Mouse (Mus musculus) NIH3T3 (cell line): Measurements from ENCODE around the gene Zc3h7a.
"Not testable (repeated sequence)": the region's sequence is repeated elsewhere in the genome, so short reads cannot be mapped to it uniquely, and the experiment has no call there.

Source experiments
- DNase-seq: peaks from one replicate; pipeline ENCODE4 v3.0.0-alpha.2; 2012; ENCODE audit warnings: low read depth

Gene Zc3h7a

DNA sequence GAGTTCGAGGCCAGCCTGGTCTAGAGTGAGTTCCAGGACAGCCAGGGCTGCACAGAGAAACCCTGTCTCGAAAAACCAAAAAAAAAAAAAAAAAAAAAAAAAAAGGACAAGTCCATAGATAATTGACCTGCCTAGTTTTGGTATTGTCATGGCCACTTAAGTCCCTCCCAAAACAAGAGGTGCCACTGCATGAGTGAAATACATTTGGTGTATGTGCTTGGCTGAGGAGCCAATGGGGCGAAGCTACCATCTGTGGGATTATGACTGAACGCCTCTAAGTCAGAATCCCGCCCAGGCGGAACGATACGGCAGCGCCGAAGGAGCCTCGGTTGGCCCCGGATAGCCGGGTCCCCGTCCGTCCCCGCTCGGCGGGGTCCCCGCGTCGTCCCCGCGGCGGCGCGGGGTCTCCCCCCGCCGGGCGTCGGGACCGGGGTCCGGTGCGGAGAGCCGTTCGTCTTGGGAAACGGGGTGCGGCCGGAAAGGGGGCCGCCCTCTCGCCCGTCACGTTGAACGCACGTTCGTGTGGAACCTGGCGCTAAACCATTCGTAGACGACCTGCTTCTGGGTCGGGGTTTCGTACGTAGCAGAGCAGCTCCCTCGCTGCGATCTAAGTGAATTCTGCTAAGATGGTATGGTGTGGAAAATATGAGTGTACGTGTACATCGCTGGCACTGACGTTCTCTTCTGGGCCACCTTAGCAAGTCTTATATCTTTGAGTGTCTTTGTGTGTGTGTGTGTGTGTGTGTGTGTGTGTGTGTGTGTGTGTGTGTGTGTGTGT, 32.3 kb downstream of the Zc3h7a start:
- DNase-seq = not testable (repeated sequence)

DNA sequence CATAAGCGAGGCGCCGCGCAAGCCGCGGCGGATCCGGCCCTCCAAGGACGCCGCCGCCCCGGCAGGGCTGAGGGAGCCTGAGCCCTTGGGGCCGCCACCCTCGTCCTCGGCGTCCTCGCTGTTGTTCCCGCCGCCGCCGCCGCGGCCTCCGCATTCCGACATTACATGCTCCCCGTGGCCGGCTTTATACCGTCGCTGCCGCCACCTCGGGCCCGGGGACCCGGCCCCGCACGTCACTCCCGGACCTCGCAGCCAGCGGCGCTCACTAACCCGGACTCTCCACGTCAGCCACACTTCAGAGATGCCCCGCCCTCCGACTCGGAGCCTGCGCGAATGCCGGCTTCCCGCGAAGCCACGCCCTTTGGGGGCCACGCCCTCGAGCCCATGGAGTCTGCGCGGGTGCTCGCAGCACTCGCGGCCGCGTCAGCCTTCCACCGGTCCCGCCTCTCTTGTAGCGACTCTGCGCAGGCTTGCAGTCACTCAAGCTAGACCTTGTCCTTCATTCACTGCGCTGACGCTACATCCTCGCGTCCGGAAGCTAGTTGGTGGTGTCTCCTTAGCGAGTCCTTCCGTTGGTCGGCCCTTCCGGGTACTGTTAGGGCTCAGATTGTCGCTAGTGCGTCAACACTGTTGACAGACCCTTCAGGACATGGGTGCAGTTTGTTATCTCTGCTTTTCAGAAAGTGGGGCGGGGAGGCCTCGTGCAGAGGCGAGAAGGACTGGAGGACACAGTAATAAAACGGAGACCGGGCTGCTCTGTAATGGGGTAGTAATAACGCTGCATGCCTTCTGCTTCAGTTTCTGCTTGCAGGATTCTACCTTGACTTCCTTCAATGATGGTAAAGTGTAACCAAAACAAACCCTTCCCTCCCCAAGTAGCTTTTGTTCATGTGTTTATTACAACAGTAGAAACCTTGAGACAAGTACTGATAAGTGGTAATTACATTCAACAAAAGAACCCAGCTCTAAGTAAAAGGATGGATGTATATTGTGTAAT, 41.5 kb downstream of the Zc3h7a start, which contains the start of gene Txndc11:
Txndc11 (minus strand) TSS at position 303 of the 997 bp plus-strand sequence.
- peak; percentile 99 for DNase-seq

DNA sequence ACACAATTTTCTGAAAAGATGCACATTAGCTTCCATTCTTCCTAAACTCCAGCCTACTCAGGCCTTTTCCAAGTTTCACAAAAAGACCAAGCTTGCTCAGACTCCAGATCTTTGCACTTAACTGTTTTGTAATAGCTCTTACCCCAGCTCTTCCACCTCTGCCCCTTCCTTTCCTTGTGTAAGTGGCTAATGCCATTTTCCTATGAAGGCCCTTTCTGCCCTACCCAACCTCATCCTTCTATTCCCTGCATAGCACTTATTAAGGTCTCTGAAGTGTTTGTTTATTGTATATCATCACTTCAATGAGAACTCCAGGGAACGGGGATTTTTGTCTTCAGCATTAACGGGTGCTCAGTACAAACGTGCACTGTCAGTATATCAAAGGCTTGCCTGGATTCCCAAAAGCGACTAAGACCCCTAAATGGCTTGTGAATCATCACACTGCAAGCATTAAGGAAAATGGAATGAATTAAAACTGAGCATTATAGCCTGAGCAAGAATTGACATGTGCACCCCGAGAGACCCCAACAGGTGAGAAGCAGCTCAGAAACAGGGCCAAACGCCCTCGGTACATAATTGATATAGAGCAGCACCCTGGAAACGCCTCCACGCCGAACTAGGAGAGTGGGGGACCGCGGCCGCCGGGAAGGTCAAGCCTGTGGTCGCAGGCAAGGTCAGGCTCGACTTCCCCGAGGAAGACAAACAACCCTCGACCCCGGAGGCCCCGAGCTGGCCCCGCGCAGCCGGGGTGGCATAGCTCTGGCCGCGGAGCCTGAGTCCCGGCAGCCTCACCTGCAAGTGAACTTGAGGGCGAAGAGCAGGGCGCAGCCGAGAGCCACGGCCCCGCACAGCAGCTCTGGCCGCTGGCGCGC, 42.5 kb downstream of the Zc3h7a start:
- peak; percentile 32 for DNase-seq

DNA sequence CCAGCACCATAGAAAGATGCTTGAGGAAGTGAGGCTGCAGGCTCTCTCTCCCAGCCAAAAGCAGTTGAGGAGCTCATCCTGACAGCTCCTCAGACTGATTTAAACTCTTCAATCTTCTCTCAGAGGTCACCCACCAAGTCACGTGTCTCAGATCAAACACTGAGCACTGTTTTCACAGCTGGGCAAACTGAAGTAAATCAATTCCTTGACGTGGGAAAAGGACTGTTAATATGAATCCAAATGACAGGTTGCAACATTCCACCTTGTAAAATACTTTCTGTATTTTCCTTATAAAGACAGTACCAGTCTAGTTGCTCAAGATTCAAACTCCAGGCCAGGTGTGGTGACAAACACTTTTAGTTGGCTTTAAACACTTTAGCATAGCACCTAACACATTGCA, 43.4 kb downstream of the Zc3h7a start:
- peak; percentile 25 for DNase-seq

DNA sequence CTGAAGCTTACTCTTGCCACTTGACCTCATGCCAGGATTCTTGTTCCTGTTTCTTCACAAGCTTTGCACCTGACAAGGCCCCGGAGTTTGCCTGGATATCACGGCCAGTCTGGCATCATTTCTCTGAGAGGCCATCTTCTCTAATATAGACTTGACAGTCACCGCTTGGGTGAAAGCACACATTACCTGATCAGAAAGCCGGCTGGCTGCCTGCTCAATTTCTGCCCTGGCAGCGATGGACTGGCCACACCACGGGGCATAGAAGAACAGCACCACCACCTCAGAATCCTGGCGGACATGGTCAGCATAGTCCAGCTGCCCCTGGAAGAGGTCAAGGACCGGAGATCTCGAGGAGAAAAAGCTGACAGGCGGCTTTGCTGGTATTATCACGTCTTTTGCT, 47.9 kb downstream of the Zc3h7a start:
- DNase-seq = no peak

DNA sequence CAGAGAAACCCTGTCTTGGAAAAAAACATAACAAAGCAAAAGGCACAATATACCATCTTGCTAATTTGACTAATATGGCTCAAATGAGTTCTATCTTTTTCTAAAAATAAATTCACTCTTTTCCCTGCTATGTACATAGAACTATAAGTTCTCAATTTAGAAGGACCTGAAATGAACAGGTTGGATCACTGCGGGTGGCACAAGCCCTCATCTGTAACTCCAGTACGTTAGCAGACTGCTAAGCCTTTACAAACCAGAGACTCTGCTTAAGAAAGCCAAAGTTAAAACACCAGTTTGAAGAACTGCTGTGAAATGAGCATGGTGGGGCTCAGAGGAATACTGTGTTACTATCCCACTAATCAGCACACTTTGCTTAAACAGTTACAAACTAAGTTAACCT, 50.8 kb downstream of the Zc3h7a start:
- no peak for DNase-seq

DNA sequence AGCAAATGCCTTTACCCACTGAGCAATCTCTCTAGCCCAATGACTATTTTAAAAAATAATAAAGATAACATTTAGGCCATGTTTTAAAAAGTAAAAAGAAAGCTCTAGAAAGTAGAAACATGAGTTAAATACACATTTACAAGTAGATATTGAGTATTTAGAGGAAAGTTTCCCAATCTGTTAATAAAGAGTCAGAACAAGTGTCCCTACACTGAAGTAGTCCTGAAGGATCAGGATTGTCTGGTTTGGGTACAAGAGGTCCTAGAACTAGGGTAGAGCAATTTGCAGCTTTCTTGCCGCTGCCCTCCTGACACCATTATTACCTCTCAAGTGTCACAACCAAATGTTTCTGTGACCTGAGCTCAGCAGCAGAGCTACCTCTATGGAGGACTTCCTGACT, 52.1 kb downstream of the Zc3h7a start:
- no peak for DNase-seq

DNA sequence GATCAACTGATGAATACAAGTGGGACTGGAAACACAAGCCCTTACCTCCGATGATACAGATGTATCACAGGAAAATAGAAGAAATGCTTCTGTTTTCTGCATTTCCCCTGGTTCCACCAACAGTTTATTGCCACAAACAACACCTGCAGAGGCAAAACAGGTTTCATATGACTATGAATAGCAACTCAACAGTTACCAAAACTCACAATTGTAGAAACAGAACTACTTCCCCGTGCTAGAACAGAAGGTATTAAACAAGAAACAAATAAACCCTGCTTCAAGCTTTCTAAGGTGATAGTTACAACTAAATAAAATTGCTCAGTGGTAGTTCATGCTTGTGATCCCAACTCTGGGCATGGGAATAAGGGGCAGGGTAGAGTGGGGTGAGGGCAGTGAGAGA, 53.6 kb downstream of the Zc3h7a start:
- no peak for DNase-seq

DNA sequence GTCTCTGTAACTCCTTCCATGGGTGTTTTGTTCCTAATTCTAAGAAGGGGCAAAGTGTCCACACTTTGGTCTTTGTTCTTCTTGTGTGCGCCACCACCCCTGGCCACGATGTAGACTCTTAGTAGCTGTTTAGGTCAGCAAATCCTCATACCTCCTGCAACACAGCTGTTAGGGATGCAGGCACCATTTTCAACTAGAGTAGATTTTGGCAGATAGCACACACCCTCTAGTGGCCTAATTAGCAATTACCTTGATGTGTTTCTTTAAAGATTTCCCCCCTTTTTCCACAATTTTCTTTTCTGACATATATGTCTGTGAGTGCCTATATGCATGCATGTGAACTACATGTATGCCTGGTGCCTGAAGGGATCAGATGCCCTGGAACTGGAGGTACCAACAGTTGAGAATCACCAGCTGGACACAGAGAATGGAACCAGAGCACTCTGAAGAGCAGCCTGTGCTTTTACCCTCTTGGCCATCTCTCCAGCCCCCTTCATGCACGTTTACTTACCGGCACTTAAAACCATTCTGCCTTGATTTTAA, 66.9 kb downstream of the Zc3h7a start:
- DNase-seq = peak; percentile 57

DNA sequence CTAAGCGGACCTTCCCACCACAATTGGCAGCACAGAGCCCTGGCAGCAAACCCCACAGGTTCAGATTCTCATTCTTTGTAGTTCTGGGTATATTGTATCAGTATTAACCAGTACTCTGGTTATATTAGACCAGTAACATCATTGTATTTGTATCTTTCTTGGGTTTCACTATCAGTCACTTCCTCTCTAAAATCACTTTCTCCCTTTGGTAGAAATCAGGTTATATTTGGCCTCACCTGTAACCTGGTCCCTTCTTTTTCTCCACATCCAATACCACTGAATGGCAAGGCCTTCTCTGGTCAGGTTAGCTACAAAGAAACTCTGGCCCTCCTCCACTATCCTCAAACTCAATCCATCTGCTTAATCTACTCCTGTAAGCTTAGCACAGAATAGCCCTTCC, 71.3 kb downstream of the Zc3h7a start:
- DNase-seq = no peak

DNA sequence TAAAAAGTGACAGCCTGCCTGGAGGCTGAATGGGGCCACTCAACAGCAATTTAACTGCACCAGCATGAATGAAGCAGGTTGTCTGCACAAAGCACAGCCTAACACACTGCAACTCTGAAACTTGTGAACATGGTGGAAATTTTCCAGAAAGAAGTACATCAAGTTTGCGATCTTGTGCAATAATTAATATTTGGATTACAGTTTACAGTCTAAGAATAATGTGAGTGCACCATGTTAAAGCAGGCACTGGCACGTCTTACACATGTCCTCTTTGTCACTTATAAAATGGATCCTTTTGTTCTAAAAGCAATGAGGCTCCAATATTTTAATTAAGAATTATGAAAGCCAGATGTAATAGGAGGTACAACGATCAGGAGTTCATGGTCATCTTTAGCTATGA, 78.9 kb downstream of the Zc3h7a start:
- DNase-seq = no peak

DNA sequence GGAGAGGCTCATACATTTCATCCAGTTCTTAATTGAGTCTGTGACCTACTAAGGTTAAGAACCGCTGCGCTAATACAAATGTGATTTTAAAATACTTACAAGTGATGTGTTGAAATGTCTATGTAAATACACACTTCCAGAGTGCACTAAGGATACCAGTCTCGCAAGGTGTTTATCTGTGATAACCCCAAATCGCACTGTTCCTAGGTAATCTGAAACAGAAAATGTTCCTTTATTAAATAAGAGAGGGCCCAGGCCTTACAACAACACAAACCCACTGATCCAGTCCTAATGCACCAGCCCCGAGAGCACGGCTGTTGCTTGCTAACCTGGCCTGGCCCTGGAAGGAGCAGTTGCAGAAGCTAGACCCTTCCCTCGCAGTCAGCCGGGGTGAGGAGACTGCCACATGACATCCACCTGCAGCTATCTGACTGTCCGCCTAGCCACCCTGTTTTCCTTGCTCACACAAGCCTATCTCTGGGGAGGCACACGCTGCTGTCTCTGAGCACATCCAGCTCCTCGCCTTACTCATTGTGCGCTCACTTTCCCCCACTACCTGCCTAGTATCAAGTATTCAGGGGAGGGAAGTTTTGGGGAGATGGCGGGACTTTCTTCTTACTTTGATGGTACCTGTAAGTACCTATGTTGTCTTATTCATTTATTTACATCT, 82.3 kb downstream of the Zc3h7a start:
- no peak for DNase-seq

DNA sequence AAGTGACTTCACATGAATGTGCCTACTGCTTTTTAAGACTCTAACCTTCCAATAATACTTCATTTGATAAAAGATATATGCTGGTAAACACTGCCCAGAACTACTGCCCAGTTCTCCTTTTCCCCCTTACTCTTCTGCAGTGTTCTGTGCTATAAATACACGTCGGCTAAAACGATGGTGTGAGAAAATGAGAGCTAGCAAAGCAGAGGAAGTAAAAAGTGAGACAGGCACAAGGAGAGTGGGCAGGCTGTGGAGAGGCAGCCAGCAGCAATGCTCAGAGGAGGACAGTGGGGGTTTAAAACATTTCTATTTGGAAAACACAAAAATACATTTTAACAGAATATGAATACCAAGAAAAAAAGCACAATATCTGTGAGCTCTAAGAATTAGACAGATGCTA, 83.7 kb downstream of the Zc3h7a start:
- DNase-seq = no peak

DNA sequence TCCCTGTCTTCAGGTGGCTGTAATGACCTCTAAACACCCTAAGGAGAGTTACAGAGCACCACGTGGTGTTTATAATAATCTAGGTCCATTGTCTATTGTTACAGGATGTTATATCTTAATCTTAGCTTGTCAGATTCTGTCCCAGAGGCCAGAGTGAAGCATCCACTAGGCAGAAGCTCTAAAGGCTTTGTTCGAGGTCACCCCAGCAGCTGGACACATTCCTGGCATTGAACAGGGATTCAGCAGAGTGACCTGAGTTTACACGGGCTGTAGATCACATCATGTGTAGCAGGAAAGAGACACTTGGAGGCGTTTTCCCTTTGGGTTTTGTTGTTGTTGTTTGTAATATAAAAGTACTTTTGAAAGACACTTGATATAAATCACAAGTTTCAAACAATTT, 84.1 kb downstream of the Zc3h7a start:
- DNase-seq = no peak

DNA sequence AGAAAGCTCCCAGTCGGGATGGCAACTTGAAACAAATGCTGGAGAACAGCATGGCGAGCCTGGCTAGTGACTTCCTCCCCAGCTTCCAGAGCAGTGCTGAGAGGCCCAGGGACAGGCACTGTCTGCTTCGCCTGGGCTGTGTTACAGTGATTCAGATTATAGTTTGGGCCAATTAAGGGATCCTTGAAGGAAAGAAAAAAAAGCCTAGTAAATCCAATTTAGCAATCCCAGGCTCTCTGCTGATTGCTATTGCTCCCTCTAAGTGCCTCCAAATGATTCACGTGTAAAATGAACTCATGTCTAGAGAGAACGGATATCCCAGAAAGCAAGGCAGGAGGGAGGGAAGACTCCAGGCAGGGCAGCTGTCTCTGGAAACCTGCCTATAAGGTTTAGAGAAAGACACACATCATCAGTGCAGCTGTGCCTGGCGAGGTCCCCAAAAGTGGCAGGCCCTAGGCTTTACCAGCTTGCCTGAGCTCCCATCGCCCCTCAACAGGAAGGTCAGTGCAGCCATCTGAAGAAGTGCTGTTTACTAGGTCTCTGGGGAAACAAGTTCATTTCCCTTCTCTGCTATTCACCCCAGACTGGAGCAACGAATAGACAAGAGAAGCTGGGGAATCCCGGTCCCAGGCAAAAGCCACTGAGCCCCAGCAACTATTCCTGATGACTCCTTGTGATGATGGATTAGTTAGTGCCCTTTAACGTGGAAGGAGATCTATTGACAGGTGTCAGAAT, 85.2 kb downstream of the Zc3h7a start:
- DNase-seq = no peak

DNA sequence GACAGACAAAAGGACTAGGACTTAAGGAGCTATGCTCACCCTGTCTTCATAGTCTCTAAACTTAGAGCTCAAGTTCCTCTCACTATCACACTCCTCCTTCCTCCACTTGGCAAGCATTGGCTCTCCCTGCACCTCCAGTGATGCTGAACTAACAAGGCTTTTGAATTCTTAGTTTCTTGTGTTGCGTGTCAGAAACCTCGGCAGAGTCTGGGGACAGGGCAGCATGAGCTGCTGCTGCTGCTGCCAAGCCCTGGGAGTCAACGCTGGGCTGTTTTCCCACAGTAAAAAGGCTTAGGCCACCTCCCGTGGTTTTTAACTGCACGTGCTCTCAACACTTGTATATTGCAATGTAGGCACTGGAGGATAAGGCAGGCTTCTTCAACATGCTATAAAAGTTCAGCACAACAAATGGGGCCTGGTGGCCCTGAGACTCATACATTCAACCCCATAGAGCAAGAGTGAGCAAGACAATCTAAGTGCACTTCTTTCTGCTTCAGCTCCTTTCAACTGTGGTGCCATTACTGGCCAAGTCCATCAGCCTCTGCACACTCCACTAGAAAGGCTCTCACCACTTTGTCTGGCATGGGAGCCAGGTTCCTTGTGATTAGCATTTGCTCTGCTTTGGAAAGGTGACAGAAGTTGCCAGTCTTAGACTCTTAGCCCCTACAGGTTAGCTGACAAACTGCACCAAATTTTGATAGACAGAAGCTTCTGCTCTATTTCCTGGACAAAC, 89.2 kb downstream of the Zc3h7a start:
- peak; percentile 35 for DNase-seq
